Mouse (Mus musculus) kidney, embryonic 14.5 days (tissue): Measurements from ENCODE around the gene Ubxn11. TPM values are rescaled to one million over a fixed set of nuclear protein-coding genes. Genes with fewer than 3 reads are reported as not detected.

Experiments
- ATAC-seq: fragments of 200-750 bp; cut with Nextera tagmentation; 2 replicates; pipeline ENCODE4 v1.8.0; 2017; ENCODE audit warnings: moderate number of reproducible peaks, mild to moderate bottlenecking, moderate TSS enrichment, moderate library complexity; ENCODE audit not compliant: low FRiP score, low TSS enrichment
- H3K27ac ChIP-seq: fragments of 300-500 bp; sonication (generic); 2 replicates; pipeline ENCODE4 v1.5.1; 2014; ENCODE audit warnings: low read depth, mild to moderate bottlenecking, low read length, moderate library complexity, mixed read lengths
- H3K27me3 ChIP-seq: fragments of 300-500 bp; sonication (generic); 2 replicates; pipeline ENCODE4 v1.6.1; 2014; ENCODE audit warnings: mild to moderate bottlenecking, low read length; ENCODE audit not compliant: control insufficient read depth, insufficient read depth
- H3K36me3 ChIP-seq: fragments of 300-500 bp; sonication (generic); 2 replicates; pipeline ENCODE4 v1.6.1; 2014; ENCODE audit warnings: low read length, mixed read lengths; ENCODE audit not compliant: control insufficient read depth, insufficient read depth
- H3K4me1 ChIP-seq: fragments of 300-500 bp; sonication (generic); 2 replicates; pipeline ENCODE4 v1.6.1; 2014; ENCODE audit warnings: low read length, mixed read lengths; ENCODE audit not compliant: control insufficient read depth, insufficient read depth
- H3K4me2 ChIP-seq: fragments of 300-500 bp; sonication (generic); replicated peaks from 2 replicates; pipeline ENCODE4 v1.6.1; 2014; ENCODE audit warnings: low read depth, mild to moderate bottlenecking, low read length
- H3K4me3 ChIP-seq: fragments of 300-500 bp; sonication (generic); 2 replicates; pipeline ENCODE4 v1.5.1; 2014; ENCODE audit warnings: mild to moderate bottlenecking, low read length
- H3K9ac ChIP-seq: fragments of 300-500 bp; sonication (generic); 2 replicates; pipeline ENCODE4 v1.6.1; 2014; ENCODE audit warnings: low read depth, mild to moderate bottlenecking, low read length, moderate library complexity
- H3K9me3 ChIP-seq: fragments of 300-500 bp; sonication (generic); 2 replicates; pipeline ENCODE4 v1.6.1; 2016; ENCODE audit warnings: low read length; ENCODE audit not compliant: control insufficient read depth
- WGBS: fragments of 180-500 bp; shearing (Covaris S2); extraction: QIAGEN DNeasy Blood & Tissue Kit; methylation state at CpG from one replicate; pipeline ENCODE4 v1.1.7; 2014; 5-methylcytosine and 5-hydroxymethylcytosine counted together
- polyA plus RNA-seq: library from polyadenylated mRNA; unstranded; fragments of >200 nt; fragmentation: Nextera tagmentation; extraction: Ambion mirVana; gene quantifications from 2 replicates; pipeline ENCODE4 v1.2.1, GENCODE M21; 2014

The Ubxn11 gene
- polyA plus RNA-seq, 1 experiment from 2014 or later: 9.3 TPM

- no peak for ATAC-seq
- Histone ChIP-seq H3K9me3 (no peaks in the 10 kb centered on the region), H3K4me1 (0 out of 2 replicates have a peak, but pooled peaks cover 3% of the 10 kb centered on the region), H3K27me3 (no peaks in the 10 kb centered on the region), H3K27ac (no peak overlapping the region), H3K4me2 (no peak overlapping the region), H3K4me3 (no peak overlapping the region), H3K9ac (no peak overlapping the region), H3K36me3 (no peaks in the 10 kb centered on the region)
- 80% methylated on average over 3 of the region's 3 CpGs for WGBS
Measured at GRCm38 (mm10) chr4:134096120-134096519, 6.2 kb upstream of the Ubxn11 start.

DNA sequence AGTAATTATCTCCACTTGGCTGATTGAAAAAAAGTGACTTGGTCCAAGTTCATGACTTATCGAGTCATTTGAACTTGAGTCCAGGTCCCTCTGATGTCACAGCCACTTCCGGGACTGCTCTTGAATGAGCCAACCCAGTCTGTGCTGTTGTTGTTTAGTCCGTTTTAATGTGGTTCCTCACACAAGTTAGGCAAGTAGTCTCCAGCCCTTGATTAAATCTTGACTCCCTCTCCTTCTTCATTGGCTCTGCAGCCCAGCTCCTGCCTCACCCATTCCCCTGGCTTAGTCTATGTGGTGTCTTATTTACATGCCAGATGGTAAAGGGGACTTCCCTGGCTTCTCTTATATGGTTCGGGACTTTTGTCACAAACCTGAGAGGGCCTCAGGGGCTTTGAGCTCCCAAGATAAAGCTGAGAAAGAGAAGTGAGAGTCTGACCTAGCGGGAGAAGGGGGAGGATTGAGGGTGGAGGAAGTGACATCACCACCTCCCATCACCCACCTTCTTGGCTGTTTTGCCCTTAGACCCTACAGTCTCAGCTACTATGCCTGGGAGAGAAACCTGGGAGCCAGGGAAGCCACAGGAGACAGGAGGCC lies 5.3 kb upstream of the Ubxn11 start:
- Histone ChIP-seq H3K27me3 (no peaks in the 10 kb centered on the region), H3K36me3 (no peaks in the 10 kb centered on the region), H3K4me2 (no peak overlapping the region), H3K27ac (no peak overlapping the region), H3K9ac (no peak overlapping the region), H3K4me3 (no peak overlapping the region), H3K9me3 (no peaks in the 10 kb centered on the region), H3K4me1 (0 out of 2 replicates have a peak, but pooled peaks cover 3% of the 10 kb centered on the region)
- no peak for ATAC-seq
- WGBS: 77% methylated on average over 5 of the region's 5 CpGs

- H3K27me3 ChIP-seq: no peaks in the 10 kb centered on the region
- ATAC-seq: no peak
- no peaks in the 10 kb centered on the region for H3K36me3 ChIP-seq
- no peak overlapping the region for H3K4me2 ChIP-seq
- H3K9ac ChIP-seq: no peak overlapping the region
- no peak overlapping the region for H3K4me3 ChIP-seq
- H3K4me1 ChIP-seq: peaks cover 8% of the 10 kb centered on the region; the same call in 1 of the 2 replicates
- no peak overlapping the region for H3K27ac ChIP-seq
- WGBS: 21% methylated on average over 8 of the region's 8 CpGs
- H3K9me3 ChIP-seq: no peaks in the 10 kb centered on the region
Measured at GRCm38 (mm10) chr4:134098628-134099027, 3.7 kb upstream of the Ubxn11 start.

GRCm38 (mm10) chr4:134100245-134100644 lies 2.1 kb upstream of the Ubxn11 start:
- Histone ChIP-seq H3K9me3 (no peaks in the 10 kb centered on the region), H3K9ac (no peak overlapping the region), H3K27me3 (no peaks in the 10 kb centered on the region), H3K4me2 (no peak overlapping the region), H3K4me3 (no peak overlapping the region), H3K4me1 (peaks cover 8% of the 10 kb centered on the region; the same call in 1 of the 2 replicates), H3K27ac (no peak overlapping the region), H3K36me3 (no peaks in the 10 kb centered on the region)
- WGBS: 85% methylated on average over 4 of the region's 4 CpGs
- no peak for ATAC-seq

DNA sequence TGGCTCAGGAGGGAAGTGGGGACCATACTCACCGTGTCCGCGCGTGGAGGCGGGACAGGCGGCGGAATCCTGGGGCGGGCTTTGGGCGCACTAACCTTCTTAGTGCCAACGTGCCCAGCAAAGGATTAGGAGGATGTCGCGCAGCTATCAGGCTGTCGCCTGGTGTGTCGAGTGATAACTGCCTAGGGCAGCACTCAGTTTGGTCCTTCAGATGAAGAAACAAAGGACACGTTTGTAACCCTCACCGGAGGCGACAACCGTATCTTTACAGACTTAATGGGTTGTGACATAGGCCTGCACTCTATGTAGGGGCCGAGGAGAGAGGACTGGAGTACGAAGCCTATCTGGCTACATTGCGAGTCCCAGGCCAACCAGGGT lies 361 bp downstream of the Ubxn11 start:
- peaks cover 13% of the 10 kb centered on the region; the same call in 1 of the 2 replicates for H3K4me1 ChIP-seq
- no peak overlapping the region; the same call in 1 of the 2 replicates for H3K27ac ChIP-seq
- H3K4me2 ChIP-seq: peak overlapping the region; percentile 58
- ATAC-seq: peak; percentile 65
- H3K9ac ChIP-seq: peak overlapping the region; percentile 46; the same call in 1 of the 2 replicates
- H3K27me3 ChIP-seq: no peaks in the 10 kb centered on the region
- 2% methylated on average over 21 of the region's 21 CpGs for WGBS
- H3K4me3 ChIP-seq: peak overlapping the region; percentile 61
- no peaks in the 10 kb centered on the region for H3K36me3 ChIP-seq
- no peaks in the 10 kb centered on the region for H3K9me3 ChIP-seq

GRCm38 (mm10) chr4:134106105-134106504 lies 3.7 kb downstream of the Ubxn11 start:
- Histone ChIP-seq H3K4me3 (no peak overlapping the region), H3K4me2 (no peak overlapping the region)
- WGBS: 72% methylated on average over 7 of the region's 7 CpGs

DNA sequence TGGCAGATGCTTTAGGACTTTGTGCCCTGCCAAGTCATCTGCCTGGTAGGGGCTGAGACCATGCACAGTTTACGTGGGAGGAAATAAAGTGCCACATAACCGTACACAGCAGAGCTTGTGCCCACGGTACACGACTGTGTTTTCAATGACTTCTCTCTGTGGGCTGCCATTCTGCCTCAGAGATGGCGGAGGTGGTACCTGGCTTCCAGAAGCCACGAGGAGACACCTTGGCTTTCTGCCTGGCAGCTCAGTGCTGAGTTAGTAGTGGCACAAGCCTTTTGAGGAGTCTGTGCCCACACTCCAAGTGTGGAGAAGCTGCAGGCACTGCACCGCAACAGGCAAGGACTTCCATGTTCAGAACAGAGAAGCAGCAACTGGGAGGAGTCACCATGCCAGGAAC lies 5.4 kb downstream of the Ubxn11 start:
- Histone ChIP-seq H3K4me1 (peaks cover 10% of the 10 kb centered on the region; the same call in 1 of the 2 replicates), H3K4me3 (no peak overlapping the region), H3K4me2 (no peak overlapping the region), H3K36me3 (no peaks in the 10 kb centered on the region), H3K9me3 (no peaks in the 10 kb centered on the region), H3K9ac (no peak overlapping the region), H3K27me3 (no peaks in the 10 kb centered on the region), H3K27ac (no peak overlapping the region)
- WGBS: 83% methylated on average over 7 of the region's 7 CpGs
- no peak for ATAC-seq

More at GRCm38 (mm10) chr4:134106105-134106504, 3.7 kb downstream of the Ubxn11 start:
- H3K9ac ChIP-seq: no peak overlapping the region
- no peaks in the 10 kb centered on the region for H3K36me3 ChIP-seq
- no peaks in the 10 kb centered on the region for H3K27me3 ChIP-seq
- H3K4me1 ChIP-seq: peaks cover 10% of the 10 kb centered on the region; the same call in 1 of the 2 replicates
- ATAC-seq: no peak
- no peaks in the 10 kb centered on the region for H3K9me3 ChIP-seq
- no peak overlapping the region for H3K27ac ChIP-seq

DNA sequence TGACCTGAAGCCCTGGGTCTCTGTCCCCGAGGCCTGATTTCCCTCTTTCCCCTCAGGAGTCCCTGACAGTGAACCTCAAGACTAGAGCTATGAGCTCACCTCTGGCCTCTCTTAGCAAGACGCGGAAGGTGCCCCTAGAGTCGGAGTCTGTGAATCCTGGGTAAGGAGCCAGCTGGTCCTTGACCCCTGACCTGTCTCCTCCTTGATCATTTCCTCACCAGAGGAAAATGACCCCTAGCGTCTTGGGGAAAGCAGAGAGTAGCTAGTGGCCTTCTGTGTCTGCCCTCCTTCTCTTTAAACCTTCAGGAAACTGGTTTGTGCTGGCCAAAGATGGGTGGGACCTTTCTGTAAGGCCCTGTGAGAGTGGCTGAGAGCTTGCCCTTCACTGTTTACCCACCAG lies 5.8 kb downstream of the Ubxn11 start:
- Histone ChIP-seq H3K9me3 (no peaks in the 10 kb centered on the region), H3K4me2 (no peak overlapping the region), H3K9ac (no peak overlapping the region), H3K36me3 (no peaks in the 10 kb centered on the region), H3K4me1 (peaks cover 5% of the 10 kb centered on the region; the same call in 1 of the 2 replicates), H3K4me3 (no peak overlapping the region), H3K27ac (no peak overlapping the region), H3K27me3 (no peaks in the 10 kb centered on the region)
- 26% methylated on average over 5 of the region's 5 CpGs for WGBS
- ATAC-seq: no peak

DNA sequence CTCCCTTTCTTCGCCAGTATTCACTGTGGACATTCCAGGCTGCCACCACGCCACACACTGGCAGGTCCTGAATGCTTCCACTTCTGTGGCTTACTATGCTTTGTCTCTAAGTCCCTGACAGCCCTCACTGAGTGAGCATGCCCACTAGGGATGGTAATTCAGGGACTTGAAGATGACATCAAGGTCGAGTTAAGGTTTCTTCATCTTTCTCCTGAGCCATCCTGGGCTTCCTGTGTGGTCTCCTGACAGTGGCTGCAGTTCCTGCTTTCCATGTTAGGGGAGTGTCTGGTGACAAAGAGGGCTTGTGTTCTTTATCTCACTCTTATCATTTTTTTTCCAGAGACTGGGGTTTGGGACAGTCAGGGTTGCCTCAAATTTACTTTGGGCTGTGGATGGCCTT lies 8.3 kb downstream of the Ubxn11 start:
- WGBS: 57% methylated on average over 3 of the region's 3 CpGs
- H3K27me3 ChIP-seq: no peaks in the 10 kb centered on the region
- no peak overlapping the region for H3K9ac ChIP-seq
- H3K36me3 ChIP-seq: no peaks in the 10 kb centered on the region
- no peak overlapping the region for H3K4me3 ChIP-seq
- no peaks in the 10 kb centered on the region for H3K9me3 ChIP-seq
- H3K27ac ChIP-seq: no peak overlapping the region
- no peak overlapping the region for H3K4me2 ChIP-seq
- H3K4me1 ChIP-seq: peaks cover 9% of the 10 kb centered on the region; the same call in 1 of the 2 replicates
- ATAC-seq: no peak
